Mouse (Mus musculus) activated CD4-positive, CD25-positive, alpha-beta regulatory T cell, adult 4 months (primary cell): ENCODE data around the gene Etl4. TPM values are rescaled to one million over a fixed set of nuclear protein-coding genes. Genes with fewer than 3 reads are reported as not detected.
"Not testable (repeated sequence)": the region's sequence is repeated elsewhere in the genome, so short reads cannot be mapped to it uniquely, and the experiment has no call there.

ENCODE experiments used
- ATAC-seq: one replicate; pipeline ENCODE4 v1.8.0; 2017
- polyA plus RNA-seq, 2 experiments: library from polyadenylated mRNA; unstranded; fragments of 100-300 nt; shearing (Covaris generic); gene quantifications; one replicate each; pipeline ENCODE4 v1.2.1; 2017

Etl4 gene
- polyA plus RNA-seq, 2 experiments from 2014 or later: not detected

GRCm38 (mm10) chr2:20324954-20325353 is 415.4 kb downstream of the Etl4 start:
- no peak for ATAC-seq

- no peak for ATAC-seq
Measured at GRCm38 (mm10) chr2:20336176-20336575, 426.6 kb downstream of the Etl4 start.

GRCm38 (mm10) chr2:20339016-20339734 is 429.6 kb downstream of the Etl4 start:
- no peak for ATAC-seq

- no peak for ATAC-seq
Measured at GRCm38 (mm10) chr2:20339919-20340318, 430.3 kb downstream of the Etl4 start.

- no peak for ATAC-seq
Measured at GRCm38 (mm10) chr2:20346873-20347272, 437.3 kb downstream of the Etl4 start.

- ATAC-seq: no peak
Measured at GRCm38 (mm10) chr2:20349268-20349667, 439.7 kb downstream of the Etl4 start.

GRCm38 (mm10) chr2:20352796-20353195 is 443.2 kb downstream of the Etl4 start:
- ATAC-seq: no peak

- no peak for ATAC-seq
Measured at GRCm38 (mm10) chr2:20377026-20377425, 467.4 kb downstream of the Etl4 start.

GRCm38 (mm10) chr2:20380874-20381273 is 471.3 kb downstream of the Etl4 start:
- not testable (repeated sequence) for ATAC-seq

- no peak for ATAC-seq
Measured at GRCm38 (mm10) chr2:20394083-20394482, 484.5 kb downstream of the Etl4 start.

GRCm38 (mm10) chr2:20396978-20397377 is 487.4 kb downstream of the Etl4 start:
- ATAC-seq: no peak

GRCm38 (mm10) chr2:20400556-20400955 is 491.0 kb downstream of the Etl4 start:
- no peak for ATAC-seq

GRCm38 (mm10) chr2:20404395-20404794 is 494.8 kb downstream of the Etl4 start:
- no peak for ATAC-seq

- no peak for ATAC-seq
Measured at GRCm38 (mm10) chr2:20407101-20407500, 497.5 kb downstream of the Etl4 start.

GRCm38 (mm10) chr2:20414856-20415255 is 505.3 kb downstream of the Etl4 start:
- ATAC-seq: no peak

- no peak for ATAC-seq
Measured at GRCm38 (mm10) chr2:20416934-20417614, 507.5 kb downstream of the Etl4 start.

- no peak for ATAC-seq
Measured at GRCm38 (mm10) chr2:20417998-20418397, 508.4 kb downstream of the Etl4 start.

- no peak for ATAC-seq
Measured at GRCm38 (mm10) chr2:20419975-20420374, 510.4 kb downstream of the Etl4 start.

GRCm38 (mm10) chr2:20422275-20422674 is 512.7 kb downstream of the Etl4 start:
- ATAC-seq: no peak

- ATAC-seq: no peak
Measured at GRCm38 (mm10) chr2:20433656-20434055, 524.1 kb downstream of the Etl4 start.

- ATAC-seq: no peak
Measured at GRCm38 (mm10) chr2:20435530-20435929, 526.0 kb downstream of the Etl4 start.

- no peak for ATAC-seq
Measured at GRCm38 (mm10) chr2:20442731-20443130, 533.2 kb downstream of the Etl4 start.

GRCm38 (mm10) chr2:20443671-20444440 is 534.3 kb downstream of the Etl4 start:
- ATAC-seq: no peak
